Mouse (Mus musculus): ENCODE results near the gene Ccdc90b.

Ccdc90b gene

GRCm38 (mm10) chr7:92560986-92561876 lies at the start of gene Ccdc90b:
Gene Ccdc90b, plus strand, starts transcription at chr7:92561149.
- DNase-seq (ENCODE audit: low read depth, low spot score): peak; percentile 96

GRCm38 (mm10) chr7:92520397-92520796 lies 40.6 kb upstream of the Ccdc90b start:
- no peak for DNase-seq (ENCODE audit: low read depth, low spot score)

GRCm38 (mm10) chr7:92520820-92521219 lies 40.1 kb upstream of the Ccdc90b start:
- no peak for DNase-seq (ENCODE audit: low read depth, low spot score)

- DNase-seq (ENCODE audit: low read depth, low spot score): no peak
Measured at GRCm38 (mm10) chr7:92529245-92529644, 31.7 kb upstream of the Ccdc90b start.

- peak; percentile 52 for DNase-seq (ENCODE audit: low read depth, low spot score)
Measured at GRCm38 (mm10) chr7:92532351-92533036, 28.5 kb upstream of the Ccdc90b start.

- DNase-seq (ENCODE audit: low read depth, low spot score): no peak
Measured at GRCm38 (mm10) chr7:92546763-92547162, 14.2 kb upstream of the Ccdc90b start.

- DNase-seq (ENCODE audit: low read depth, low spot score): no peak
Measured at GRCm38 (mm10) chr7:92550248-92550989, 10.5 kb upstream of the Ccdc90b start.

- DNase-seq (ENCODE audit: low read depth, low spot score): peak; percentile 54
Measured at GRCm38 (mm10) chr7:92550990-92551392, 10.0 kb upstream of the Ccdc90b start.

GRCm38 (mm10) chr7:92558744-92559143 lies 2.2 kb upstream of the Ccdc90b start:
- DNase-seq (ENCODE audit: low read depth, low spot score): no peak

GRCm38 (mm10) chr7:92566775-92567174 lies 5.8 kb downstream of the Ccdc90b start:
- no peak for DNase-seq (ENCODE audit: low read depth, low spot score)

- no peak for DNase-seq (ENCODE audit: low read depth, low spot score)
Measured at GRCm38 (mm10) chr7:92580491-92581207, 19.7 kb downstream of the Ccdc90b start.

- DNase-seq (ENCODE audit: low read depth, low spot score): no peak
Measured at GRCm38 (mm10) chr7:92583567-92583966, 22.6 kb downstream of the Ccdc90b start.

GRCm38 (mm10) chr7:92589986-92590385 lies 29.0 kb downstream of the Ccdc90b start:
- DNase-seq (ENCODE audit: low read depth, low spot score): no peak

GRCm38 (mm10) chr7:92590842-92591241 lies 29.9 kb downstream of the Ccdc90b start:
- DNase-seq (ENCODE audit: low read depth, low spot score): no peak

- no peak for DNase-seq (ENCODE audit: low read depth, low spot score)
Measured at GRCm38 (mm10) chr7:92604961-92605360, 44.0 kb downstream of the Ccdc90b start.

- no peak for DNase-seq (ENCODE audit: low read depth, low spot score)
Measured at GRCm38 (mm10) chr7:92610830-92611229, 49.9 kb downstream of the Ccdc90b start.

GRCm38 (mm10) chr7:92624488-92624887 lies 63.5 kb downstream of the Ccdc90b start:
- DNase-seq (ENCODE audit: low read depth, low spot score): no peak

GRCm38 (mm10) chr7:92630167-92630566 lies 69.2 kb downstream of the Ccdc90b start:
- DNase-seq (ENCODE audit: low read depth, low spot score): no peak
